Mouse (Mus musculus): ENCODE measurements at regions not wholly inside any gene's neighbourhood (a gene's known extent, or its start where the extent isn't known, plus 50 kb on each side); places are given as distances from the start of the nearest gene placed in this dataset.

- Histone ChIP-seq H3K4me1 (peaks cover 20% of the 10 kb centered on the region), H3K27me3 (no peaks in the 10 kb centered on the region), H3K9ac (no peak overlapping the region), H3K36me3 (no peaks in the 10 kb centered on the region), H3K27ac (no peak overlapping the region), H3K4me2 (replicated peaks) (no peak overlapping the region), H3K9me3 (no peaks in the 10 kb centered on the region), H3K4me3 (no peak overlapping the region)
- 69% methylated on average over 3 of the region's 3 CpGs for WGBS
- no peak for ATAC-seq (ENCODE audit: low FRiP score, low read depth)
Observed at GRCm38 (mm10) chr2:38456571-38456970, 54.9 kb upstream of the Nek6 start.

DNA sequence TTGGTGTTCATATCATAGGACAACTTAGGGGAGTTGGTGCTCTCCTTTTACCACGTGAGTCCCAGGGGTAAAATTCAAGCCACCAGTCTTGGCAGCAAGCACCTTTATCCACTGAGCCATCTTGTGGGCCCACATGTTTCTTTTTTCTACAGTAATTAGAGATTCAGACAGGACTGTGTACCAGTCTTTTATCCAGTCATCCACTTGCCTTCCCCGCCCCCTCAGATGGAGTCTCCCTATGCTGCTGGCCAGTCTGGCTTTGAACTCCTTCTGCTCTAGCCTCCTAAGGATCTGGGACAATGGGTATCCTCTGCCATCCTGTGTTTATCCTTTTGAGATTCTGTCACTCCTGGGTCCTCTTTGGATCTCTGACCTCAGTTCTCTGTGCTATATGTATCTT, 51.1 kb upstream of the Nek6 start:
- Histone ChIP-seq H3K36me3 (no peaks in the 10 kb centered on the region), H3K9ac (no peak overlapping the region), H3K27me3 (no peaks in the 10 kb centered on the region), H3K27ac (peak overlapping the region; percentile 40; the same call in 1 of the 2 replicates), H3K9me3 (no peaks in the 10 kb centered on the region), H3K4me1 (peaks cover 21% of the 10 kb centered on the region), H3K4me3 (no peak overlapping the region), H3K4me2 (replicated peaks) (no peak overlapping the region)
- no peak for ATAC-seq (ENCODE audit: low FRiP score, low read depth)
- WGBS, result 73% methylated on average over 2 of the region's 2 CpGs

- H3K27me3 ChIP-seq, result no peaks in the 10 kb centered on the region
- 28% methylated on average over 6 of the region's 6 CpGs for WGBS
- H3K27ac ChIP-seq, result peak overlapping the region; percentile 40; the same call in 1 of the 2 replicates
- no peaks in the 10 kb centered on the region for H3K9me3 ChIP-seq
- no peak overlapping the region for H3K9ac ChIP-seq
- no peak overlapping the region for H3K4me3 ChIP-seq
- no peaks in the 10 kb centered on the region for H3K36me3 ChIP-seq
- H3K4me2 ChIP-seq (replicated peaks), result 0 out of 2 replicates have a peak overlapping the region, but pooled peaks have one; percentile 14
- peaks cover 21% of the 10 kb centered on the region for H3K4me1 ChIP-seq
- ATAC-seq (ENCODE audit: low FRiP score, low read depth), result peak; percentile 82
Observed at GRCm38 (mm10) chr2:38460825-38461540, 50.5 kb upstream of the Nek6 start.

Data from limb, embryonic 13.5 days (tissue).